Mouse (Mus musculus) embryonic facial prominence, embryonic 14.5 days (tissue): ENCODE data around the gene Psme2b. TPM values are rescaled to one million over a fixed set of nuclear protein-coding genes. Genes with fewer than 3 reads are reported as not detected.
"Not testable (repeated sequence)": the region's sequence is repeated elsewhere in the genome, so short reads cannot be mapped to it uniquely, and the experiment has no call there.

Source experiments
- ATAC-seq: fragments of 200-750 bp; cut with Nextera tagmentation; 2 replicates; pipeline ENCODE4 v1.8.0; 2017; ENCODE audit warnings: low read depth, moderate number of reproducible peaks, moderate TSS enrichment
- DNase-seq: peaks from one replicate; pipeline ENCODE4 v3.0.0-alpha.2; 2015; ENCODE audit warnings: low spot score
- H3K27ac ChIP-seq: fragments of 300-500 bp; sonication (generic); replicated peaks from 2 replicates; pipeline ENCODE4 v1.5.1; 2014; ENCODE audit warnings: low read depth, mild to moderate bottlenecking, low read length, moderate library complexity
- H3K27me3 ChIP-seq: fragments of 300-500 bp; sonication (generic); replicated peaks from 2 replicates; pipeline ENCODE4 v1.6.1; 2014; ENCODE audit warnings: low read length; ENCODE audit not compliant: control insufficient read depth, insufficient read depth
- H3K36me3 ChIP-seq: fragments of 300-500 bp; sonication (generic); 2 replicates; pipeline ENCODE4 v1.6.1; 2014; ENCODE audit warnings: low read length, mixed read lengths; ENCODE audit not compliant: control insufficient read depth, insufficient read depth
- H3K4me1 ChIP-seq: fragments of 300-500 bp; sonication (generic); 2 replicates; pipeline ENCODE4 v1.6.1; 2014; ENCODE audit warnings: antibody characterized with exemption, low read length; ENCODE audit not compliant: control insufficient read depth, insufficient read depth
- H3K4me2 ChIP-seq: fragments of 300-500 bp; sonication (generic); 2 replicates; pipeline ENCODE4 v1.6.1; 2014; ENCODE audit warnings: low read depth, mild to moderate bottlenecking, low read length, moderate library complexity, mixed read lengths
- H3K4me3 ChIP-seq: fragments of 300-500 bp; sonication (generic); 2 replicates; pipeline ENCODE4 v1.5.1; 2014; ENCODE audit warnings: low read depth, mild to moderate bottlenecking, low read length
- H3K9ac ChIP-seq: fragments of 300-500 bp; sonication (generic); 2 replicates; pipeline ENCODE4 v1.6.1; 2014; ENCODE audit warnings: low read depth, mild to moderate bottlenecking, low read length, moderate library complexity, mixed read lengths
- H3K9me3 ChIP-seq: fragments of 300-500 bp; sonication (generic); 2 replicates; pipeline ENCODE4 v1.6.1; 2016; ENCODE audit warnings: low read length; ENCODE audit not compliant: control insufficient read depth
- WGBS: fragments of 180-500 bp; shearing (Covaris S2); extraction: QIAGEN DNeasy Blood & Tissue Kit; methylation state at CpG from one replicate; pipeline ENCODE4 v1.1.7; 2014; 5-methylcytosine and 5-hydroxymethylcytosine counted together
- polyA plus RNA-seq: library from polyadenylated mRNA; unstranded; fragments of >200 nt; fragmentation: Nextera tagmentation; extraction: Ambion mirVana; gene quantifications from 2 replicates; pipeline ENCODE4 v1.2.1, GENCODE M21; 2014

The Psme2b gene
- 2.8 and 3.4 TPM in 2 replicates for polyA plus RNA-seq

GRCm38 (mm10) chr11:48946090-48946489, at the start of gene Psme2b:
TSS of gene Psme2b (minus strand) at chr11:48946190.
- not testable (repeated sequence) for H3K9ac ChIP-seq, H3K27ac ChIP-seq, H3K9me3 ChIP-seq, H3K4me3 ChIP-seq, DNase-seq, H3K4me2 ChIP-seq, H3K36me3 ChIP-seq, ATAC-seq, H3K4me1 ChIP-seq, H3K27me3 ChIP-seq
- 91% methylated on average over 6 of the region's 6 CpGs for WGBS

DNA sequence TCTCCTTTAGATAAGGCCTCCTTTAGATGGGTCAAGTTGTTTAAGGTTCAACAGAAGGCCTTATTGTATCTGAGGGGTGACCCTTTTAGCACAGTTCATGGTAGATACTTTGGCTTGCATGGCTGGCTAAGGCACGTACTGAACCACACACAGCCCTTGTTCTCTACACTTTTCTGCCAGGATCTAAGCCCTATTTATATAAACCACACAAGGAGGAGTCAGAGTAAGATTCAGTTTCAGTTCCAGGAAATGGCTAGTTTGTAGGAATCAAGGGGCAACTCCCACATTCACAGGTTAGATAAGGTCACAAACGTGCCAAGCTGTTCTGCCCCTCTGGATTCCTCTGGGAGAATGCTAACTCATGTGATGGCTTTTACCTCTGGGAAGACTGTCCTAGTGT, 48.0 kb upstream of the Psme2b start, which contains the start of gene Tgtp1:
TSS of gene Tgtp1 (minus strand) at position 155 of the 400 bp plus-strand sequence.
- not testable (repeated sequence) for H3K9me3 ChIP-seq, ATAC-seq, H3K4me2 ChIP-seq, H3K9ac ChIP-seq, H3K36me3 ChIP-seq, H3K4me3 ChIP-seq, H3K27me3 ChIP-seq, H3K4me1 ChIP-seq, H3K27ac ChIP-seq
- WGBS = 6% methylated on average over 2 of the region's 2 CpGs
- DNase-seq = peak; percentile 19

DNA sequence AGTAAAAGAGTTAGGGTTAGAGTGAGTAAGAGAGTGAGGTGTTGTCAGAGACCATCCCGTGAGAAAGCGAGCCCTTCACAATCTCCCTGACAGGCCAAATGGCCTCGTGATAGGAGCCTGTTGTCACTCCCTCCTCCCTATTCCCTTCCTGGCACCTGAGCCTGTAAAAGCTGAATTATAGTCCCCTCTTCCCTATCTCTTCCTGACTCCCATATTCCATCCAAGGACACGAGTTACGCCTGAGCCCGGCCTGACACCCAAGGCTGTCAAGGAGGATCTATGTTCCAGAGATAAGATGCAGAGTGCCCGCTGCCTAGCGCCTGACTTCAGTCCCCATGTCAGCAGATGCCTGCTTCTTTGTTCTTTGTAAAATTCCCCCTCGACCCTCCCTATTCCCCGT, 47.3 kb upstream of the Psme2b start:
- WGBS = 69% methylated on average over 10 of the region's 10 CpGs

DNA sequence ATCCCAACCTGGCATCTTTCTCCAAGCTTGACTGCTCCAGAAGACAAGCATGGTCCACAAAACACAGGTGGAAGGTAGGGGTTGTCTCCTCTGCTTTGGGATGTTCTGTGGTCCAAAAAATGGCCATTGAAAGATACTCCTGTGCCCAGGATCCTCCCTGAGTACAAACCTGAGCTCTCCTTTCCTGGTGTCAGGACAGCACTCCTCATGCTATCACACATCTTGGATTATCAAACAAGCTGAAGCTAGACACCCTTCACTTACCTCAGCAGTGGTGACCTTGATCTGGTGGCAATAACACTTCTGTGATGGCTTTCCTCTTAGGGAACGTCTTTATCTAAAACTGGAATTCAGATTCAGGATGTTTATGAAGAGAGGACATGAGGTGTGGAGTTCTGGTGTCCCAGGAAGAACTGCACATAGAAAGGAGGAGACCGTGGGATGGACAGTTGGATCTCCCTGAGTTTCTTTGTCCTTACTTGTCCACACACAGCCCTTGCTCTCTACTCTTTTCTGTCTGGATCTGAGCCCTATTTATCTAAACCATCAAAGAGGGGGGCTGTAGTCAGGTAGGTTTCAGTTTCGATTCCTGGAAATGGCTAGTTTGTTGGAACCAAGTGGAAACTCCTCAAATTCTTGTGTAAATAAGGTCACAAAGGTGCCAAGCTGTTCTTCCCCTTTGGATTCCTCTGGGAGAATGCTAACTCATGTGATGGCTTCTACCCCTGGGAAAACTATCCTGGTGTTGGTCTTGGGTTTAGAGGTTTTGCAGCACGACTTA, 45.9 kb upstream of the Psme2b start, which contains the start of gene Gm12185:
TSS of gene Gm12185 (minus strand) at position 487 of the 781 bp plus-strand sequence.
- not testable (repeated sequence) for H3K9me3 ChIP-seq, H3K9ac ChIP-seq, ATAC-seq, DNase-seq, H3K4me1 ChIP-seq, H3K4me3 ChIP-seq, H3K27ac ChIP-seq, H3K27me3 ChIP-seq, H3K36me3 ChIP-seq, H3K4me2 ChIP-seq
- 61% methylated on average over 4 of the region's 4 CpGs for WGBS

More for the DNA sequence above, 47.3 kb upstream of the Psme2b start:
- H3K27me3 ChIP-seq, H3K9me3 ChIP-seq, H3K36me3 ChIP-seq, H3K27ac ChIP-seq, H3K9ac ChIP-seq, ATAC-seq, H3K4me1 ChIP-seq, DNase-seq, H3K4me2 ChIP-seq, H3K4me3 ChIP-seq: not testable (repeated sequence)

DNA sequence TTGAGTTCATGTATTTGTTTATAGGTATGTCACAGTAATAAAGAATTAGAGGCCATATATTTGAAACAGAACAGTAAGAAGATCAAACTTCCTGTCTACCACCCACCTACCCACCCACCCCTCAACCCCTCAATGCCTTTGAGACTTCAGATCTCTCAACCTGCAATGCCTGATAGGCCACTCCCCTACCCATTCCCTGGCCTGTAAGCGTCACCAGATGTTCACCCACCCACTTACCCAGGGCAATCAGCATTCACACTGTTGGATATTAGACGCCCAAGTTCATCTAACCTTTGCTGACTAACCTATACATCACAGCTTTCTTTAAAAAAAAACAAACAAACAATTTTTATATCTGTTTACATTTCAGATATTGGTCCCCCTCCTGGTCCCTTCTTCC, 44.0 kb upstream of the Psme2b start:
- not testable (repeated sequence) for H3K4me2 ChIP-seq, H3K4me1 ChIP-seq, H3K36me3 ChIP-seq, H3K9me3 ChIP-seq, H3K4me3 ChIP-seq, H3K27ac ChIP-seq, H3K27me3 ChIP-seq, H3K9ac ChIP-seq, DNase-seq, ATAC-seq
- 68% methylated on average over 1 of the region's 2 CpGs for WGBS

- WGBS = 77% methylated on average over 2 of the region's 3 CpGs
- H3K9me3 ChIP-seq, H3K27me3 ChIP-seq, H3K27ac ChIP-seq, H3K36me3 ChIP-seq, DNase-seq, ATAC-seq, H3K4me3 ChIP-seq, H3K4me2 ChIP-seq, H3K4me1 ChIP-seq, H3K9ac ChIP-seq: not testable (repeated sequence)
Measured at GRCm38 (mm10) chr11:48988219-48988618, 42.2 kb upstream of the Psme2b start.

GRCm38 (mm10) chr11:48982848-48983247, 36.9 kb upstream of the Psme2b start:
- not testable (repeated sequence) for H3K27ac ChIP-seq, H3K4me2 ChIP-seq, H3K9me3 ChIP-seq, H3K9ac ChIP-seq, ATAC-seq, H3K4me3 ChIP-seq, DNase-seq, H3K27me3 ChIP-seq, H3K36me3 ChIP-seq, H3K4me1 ChIP-seq
- no CpG with 5 or more reads among the region's 3 CpGs for WGBS

DNA sequence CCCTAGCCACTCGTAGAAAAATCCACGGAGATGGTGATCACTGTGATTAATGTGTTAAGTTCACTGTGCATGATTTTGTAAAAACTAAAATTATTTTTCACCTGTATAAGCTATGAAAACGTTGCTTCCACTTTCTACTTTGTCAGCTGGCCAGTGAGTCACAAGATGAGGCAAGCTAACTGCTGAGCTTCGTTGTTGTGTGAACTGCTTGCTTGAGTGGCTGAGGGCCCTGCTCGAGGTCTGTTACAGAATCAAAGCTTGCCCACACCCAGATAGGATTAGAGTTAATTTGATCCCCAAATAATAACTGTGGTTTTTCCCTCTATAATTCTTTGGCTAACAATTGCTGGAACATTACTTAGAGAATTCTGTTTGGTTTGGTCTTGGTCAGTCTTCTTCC, 34.1 kb upstream of the Psme2b start:
- DNase-seq, H3K27me3 ChIP-seq, H3K9me3 ChIP-seq, H3K4me2 ChIP-seq, ATAC-seq, H3K4me3 ChIP-seq, H3K9ac ChIP-seq, H3K36me3 ChIP-seq, H3K4me1 ChIP-seq, H3K27ac ChIP-seq: not testable (repeated sequence)
- WGBS = no CpG with 5 or more reads among the region's 5 CpGs

DNA sequence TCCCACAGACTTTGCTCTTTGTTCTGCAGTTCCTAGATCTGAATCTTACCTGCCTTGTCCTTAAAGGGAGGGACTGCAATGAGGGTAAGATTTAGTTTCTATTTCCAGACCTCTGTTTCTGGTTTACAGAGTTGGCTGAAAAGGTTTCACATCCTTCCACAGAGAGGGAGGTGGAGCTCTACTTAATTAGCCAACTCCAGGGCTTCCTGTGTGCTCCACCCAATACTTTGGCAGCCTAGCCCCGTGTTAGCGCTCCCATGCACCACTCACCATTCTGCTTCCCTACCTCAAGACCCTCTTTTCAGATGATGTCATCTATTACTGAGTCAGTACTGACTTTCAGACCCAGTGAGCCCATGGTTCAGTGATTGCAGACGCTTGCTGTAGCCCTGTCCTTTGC, 33.3 kb upstream of the Psme2b start, which contains the start of gene 9930111J21Rik1:
TSS of gene 9930111J21Rik1 (minus strand) at position 148 of the 400 bp plus-strand sequence.
- not testable (repeated sequence) for H3K27ac ChIP-seq, H3K27me3 ChIP-seq, DNase-seq, H3K36me3 ChIP-seq, H3K4me1 ChIP-seq, H3K9me3 ChIP-seq, ATAC-seq, H3K4me3 ChIP-seq, H3K9ac ChIP-seq, H3K4me2 ChIP-seq
- WGBS = no CpG with 5 or more reads among the region's 3 CpGs
